Mouse (Mus musculus) thymus, postnatal 25 days (tissue): ENCODE data around the gene Snx3.

Source experiments
- DNase-seq: peaks from one replicate; pipeline ENCODE4 v3.0.0; 2022

Gene Snx3

GRCm38 (mm10) chr10:42579475-42580130 is 77.8 kb downstream of the Snx3 start:
- no peak for DNase-seq

GRCm38 (mm10) chr10:42580131-42580950 is 78.5 kb downstream of the Snx3 start:
- no peak for DNase-seq

GRCm38 (mm10) chr10:42580951-42581277 is 79.1 kb downstream of the Snx3 start:
- DNase-seq, result no peak

- no peak for DNase-seq
Measured at GRCm38 (mm10) chr10:42581694-42582565, 80.1 kb downstream of the Snx3 start.

- no peak for DNase-seq
Measured at GRCm38 (mm10) chr10:42582566-42583110, 80.8 kb downstream of the Snx3 start.

GRCm38 (mm10) chr10:42583157-42583872 is 81.5 kb downstream of the Snx3 start, which contains the start of the genes Nr2e1 and Ostm1:
Gene Nr2e1 (minus strand): TSS chr10:42583632.
Gene Ostm1 (plus strand): TSS chr10:42583822.
- no peak for DNase-seq

GRCm38 (mm10) chr10:42583902-42584435 is 82.1 kb downstream of the Snx3 start:
- no peak for DNase-seq

- DNase-seq, result no peak
Measured at GRCm38 (mm10) chr10:42584436-42584983, 82.7 kb downstream of the Snx3 start.
